Mouse (Mus musculus): Measurements from ENCODE around the gene Pkp4. TPM values are rescaled to one million over a fixed set of nuclear protein-coding genes. Genes with fewer than 3 reads are reported as not detected.

Gene Pkp4
- polyA plus RNA-seq, 1 experiment from 2014 or later = 25.7 TPM

DNA sequence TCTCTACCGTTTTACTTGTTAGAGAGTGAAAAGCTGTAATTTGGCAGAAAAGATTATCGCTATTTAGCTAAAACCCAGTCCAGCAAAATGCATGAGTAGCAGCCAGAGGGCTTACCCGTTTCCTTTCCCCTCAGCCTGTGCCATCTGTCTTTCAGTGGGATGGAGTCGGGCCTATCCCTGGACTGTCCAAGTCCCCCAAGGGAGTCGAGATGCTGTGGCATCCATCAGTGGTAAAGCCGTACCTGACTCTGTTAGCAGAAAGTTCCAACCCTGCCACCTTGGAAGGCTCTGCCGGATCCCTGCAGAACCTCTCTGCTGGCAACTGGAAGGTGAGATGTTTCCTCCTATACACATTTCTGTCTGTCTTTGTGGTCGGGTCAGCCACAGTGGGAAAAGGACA is 178.3 kb downstream of the Pkp4 start:
- no peak overlapping the region for H3K4me3 ChIP-seq (ENCODE audit: low read depth, low read length)
- H3K27me3 ChIP-seq (replicated peaks; ENCODE audit: control insufficient read depth, insufficient read depth, low read length) = no peaks in the 10 kb centered on the region
- no peaks in the 10 kb centered on the region for H3K9me3 ChIP-seq (replicated peaks; ENCODE audit: control insufficient read depth, low read length)
- H3K36me3 ChIP-seq (ENCODE audit: control insufficient read depth, insufficient read depth, low read length) = peaks cover 52% of the 10 kb centered on the region
- ATAC-seq (no peak), DNase-seq (ENCODE audit: low spot score) (no peak)
- WGBS = 90% methylated on average over 8 of the region's 8 CpGs
- H3K4me1 ChIP-seq (ENCODE audit: control insufficient read depth, insufficient read depth, low read length) = no peaks in the 10 kb centered on the region
- no peak overlapping the region for H3K27ac ChIP-seq (ENCODE audit: low read depth, low read length)
- no peak overlapping the region for H3K9ac ChIP-seq (ENCODE audit: low read length)
- no peak overlapping the region for H3K4me2 ChIP-seq (ENCODE audit: low read length)

DNA sequence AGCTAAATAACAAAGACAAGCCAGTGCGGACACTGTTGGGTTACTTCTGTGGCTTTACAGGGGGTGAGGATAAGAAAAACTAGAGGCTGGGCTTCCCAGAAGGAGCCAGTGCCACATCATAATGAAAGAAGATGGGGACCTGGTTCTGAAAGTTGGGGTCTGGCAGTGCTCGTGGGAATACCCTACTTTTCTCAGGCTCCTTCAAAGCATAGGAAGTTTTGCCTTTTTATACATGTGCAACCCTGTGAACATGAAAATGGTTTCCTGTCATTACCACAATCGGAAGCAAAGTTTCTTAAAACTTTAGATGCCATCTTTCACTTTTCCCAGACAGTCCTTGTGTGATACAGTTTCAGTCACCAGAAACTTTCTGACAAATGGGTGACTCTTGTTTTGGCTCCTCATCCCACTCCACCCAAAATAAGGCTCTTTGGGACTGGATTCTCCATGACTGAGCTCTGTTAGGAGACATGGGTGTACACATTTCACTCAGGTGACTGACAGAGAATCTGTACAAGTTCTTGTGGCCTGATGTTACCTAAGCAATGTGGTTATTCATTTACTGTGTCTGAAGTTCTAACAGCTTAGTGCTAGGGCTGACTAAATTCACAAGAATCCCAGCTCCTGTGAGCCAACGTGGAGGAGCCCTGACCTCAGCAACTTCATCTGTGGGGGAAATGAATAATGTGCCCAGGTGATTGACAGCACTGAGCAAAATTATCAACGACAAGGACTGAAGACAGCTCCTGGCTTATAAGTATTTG is 179.3 kb downstream of the Pkp4 start:
- ATAC-seq = no peak
- Histone ChIP-seq H3K36me3 (ENCODE audit: control insufficient read depth, insufficient read depth, low read length) (peaks cover 54% of the 10 kb centered on the region), H3K9ac (ENCODE audit: low read length) (no peak overlapping the region), H3K4me1 (ENCODE audit: control insufficient read depth, insufficient read depth, low read length) (no peaks in the 10 kb centered on the region), H3K27ac (ENCODE audit: low read depth, low read length) (no peak overlapping the region), H3K9me3 (replicated peaks; ENCODE audit: control insufficient read depth, low read length) (no peaks in the 10 kb centered on the region), H3K4me3 (ENCODE audit: low read depth, low read length) (no peak overlapping the region), H3K4me2 (ENCODE audit: low read length) (no peak overlapping the region), H3K27me3 (replicated peaks; ENCODE audit: control insufficient read depth, insufficient read depth, low read length) (no peaks in the 10 kb centered on the region)
- DNase-seq (ENCODE audit: low spot score) = no peak
- WGBS = 85% methylated on average over 5 of the region's 5 CpGs

DNA sequence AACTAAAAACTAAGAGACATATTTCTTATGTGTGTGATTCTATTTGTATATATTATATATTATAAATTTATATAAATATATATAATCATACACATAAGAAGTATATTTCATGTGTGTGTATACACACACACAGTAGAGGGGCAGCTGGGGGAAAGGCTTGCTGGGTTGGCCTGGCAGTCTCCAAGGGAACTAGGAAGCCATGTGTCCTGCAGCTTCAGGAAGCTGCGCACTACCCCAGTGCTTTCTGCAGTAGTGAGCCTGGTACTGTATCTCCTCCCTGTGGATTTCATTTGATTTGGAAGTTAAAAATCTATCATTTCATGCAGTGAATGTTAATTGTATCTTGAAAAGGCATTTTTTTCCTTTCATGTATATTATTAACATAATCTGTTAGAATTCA is 180.2 kb downstream of the Pkp4 start:
- H3K4me3 ChIP-seq (ENCODE audit: low read depth, low read length) = no peak overlapping the region
- DNase-seq (ENCODE audit: low spot score) (no peak), ATAC-seq (no peak)
- no peaks in the 10 kb centered on the region for H3K9me3 ChIP-seq (replicated peaks; ENCODE audit: control insufficient read depth, low read length)
- WGBS = 96% methylated on average over 1 of the region's 1 CpGs
- peaks cover 61% of the 10 kb centered on the region for H3K36me3 ChIP-seq (ENCODE audit: control insufficient read depth, insufficient read depth, low read length)
- H3K4me2 ChIP-seq (ENCODE audit: low read length) = no peak overlapping the region
- H3K9ac ChIP-seq (ENCODE audit: low read length) = no peak overlapping the region
- H3K4me1 ChIP-seq (ENCODE audit: control insufficient read depth, insufficient read depth, low read length) = no peaks in the 10 kb centered on the region
- H3K27me3 ChIP-seq (replicated peaks; ENCODE audit: control insufficient read depth, insufficient read depth, low read length) = no peaks in the 10 kb centered on the region
- no peak overlapping the region for H3K27ac ChIP-seq (ENCODE audit: low read depth, low read length)

DNA sequence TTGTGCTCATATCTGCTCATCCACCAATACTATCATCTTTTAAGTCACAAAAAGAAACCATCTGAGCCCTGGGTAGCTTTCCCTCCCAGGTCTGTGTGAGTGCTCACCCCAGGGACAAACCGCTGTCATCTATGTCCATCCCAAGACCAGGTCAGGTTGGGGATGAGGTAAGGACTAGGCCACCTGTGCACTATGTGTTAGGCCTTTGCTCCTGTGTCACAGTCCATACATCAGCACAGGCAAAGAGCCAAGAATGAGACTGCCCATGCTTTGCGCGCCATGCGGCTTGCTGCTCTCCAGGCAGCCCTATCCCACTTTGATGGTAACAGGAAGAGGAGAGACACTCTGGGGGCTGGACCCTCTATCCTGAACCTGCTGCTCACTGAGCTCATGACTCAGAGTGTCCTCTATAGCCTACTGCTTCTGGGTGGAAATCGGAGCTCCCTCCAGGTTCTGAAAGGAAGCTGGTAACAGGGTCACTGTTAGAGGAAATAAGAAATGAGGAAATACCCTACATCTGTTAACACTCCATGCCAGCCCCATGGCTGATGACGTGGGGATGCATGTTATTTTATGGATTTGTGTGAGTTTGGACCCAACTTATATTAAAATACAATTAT is 182.1 kb downstream of the Pkp4 start:
- 95% methylated on average over 6 of the region's 6 CpGs for WGBS
- Histone ChIP-seq H3K4me1 (ENCODE audit: control insufficient read depth, insufficient read depth, low read length) (no peaks in the 10 kb centered on the region), H3K4me3 (ENCODE audit: low read depth, low read length) (no peak overlapping the region), H3K4me2 (ENCODE audit: low read length) (no peak overlapping the region), H3K27me3 (replicated peaks; ENCODE audit: control insufficient read depth, insufficient read depth, low read length) (no peaks in the 10 kb centered on the region), H3K9ac (ENCODE audit: low read length) (no peak overlapping the region), H3K36me3 (ENCODE audit: control insufficient read depth, insufficient read depth, low read length) (peaks cover 59% of the 10 kb centered on the region), H3K9me3 (replicated peaks; ENCODE audit: control insufficient read depth, low read length) (no peaks in the 10 kb centered on the region), H3K27ac (ENCODE audit: low read depth, low read length) (no peak overlapping the region)
- DNase-seq (ENCODE audit: low spot score) = no peak
- no peak for ATAC-seq

DNA sequence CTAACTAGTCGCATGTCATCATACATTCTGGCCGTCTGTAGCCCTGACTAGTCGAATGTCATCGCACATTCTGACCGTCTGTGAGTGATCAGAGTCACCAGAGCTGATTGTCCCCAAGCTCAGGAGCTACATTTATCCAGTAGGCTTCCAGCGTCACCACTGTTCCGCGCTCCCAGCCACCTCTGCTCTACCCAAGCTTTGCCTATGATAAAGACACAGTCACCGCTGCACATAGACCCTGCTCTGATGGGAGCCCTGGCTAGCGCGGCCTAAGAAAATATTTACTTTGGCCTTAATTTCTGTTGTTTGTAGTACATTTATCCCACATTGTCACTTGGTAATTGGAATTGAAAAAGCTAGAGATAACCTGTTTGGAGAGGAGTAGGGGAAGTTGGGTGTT is 183.2 kb downstream of the Pkp4 start:
- Histone ChIP-seq H3K27ac (ENCODE audit: low read depth, low read length) (no peak overlapping the region), H3K27me3 (replicated peaks; ENCODE audit: control insufficient read depth, insufficient read depth, low read length) (no peaks in the 10 kb centered on the region), H3K4me3 (ENCODE audit: low read depth, low read length) (no peak overlapping the region), H3K4me2 (ENCODE audit: low read length) (no peak overlapping the region), H3K4me1 (ENCODE audit: control insufficient read depth, insufficient read depth, low read length) (no peaks in the 10 kb centered on the region), H3K9me3 (replicated peaks; ENCODE audit: control insufficient read depth, low read length) (no peaks in the 10 kb centered on the region), H3K9ac (ENCODE audit: low read length) (no peak overlapping the region), H3K36me3 (ENCODE audit: control insufficient read depth, insufficient read depth, low read length) (peaks cover 65% of the 10 kb centered on the region)
- ATAC-seq (no peak), DNase-seq (ENCODE audit: low spot score) (no peak)
- WGBS = 93% methylated on average over 11 of the region's 11 CpGs

DNA sequence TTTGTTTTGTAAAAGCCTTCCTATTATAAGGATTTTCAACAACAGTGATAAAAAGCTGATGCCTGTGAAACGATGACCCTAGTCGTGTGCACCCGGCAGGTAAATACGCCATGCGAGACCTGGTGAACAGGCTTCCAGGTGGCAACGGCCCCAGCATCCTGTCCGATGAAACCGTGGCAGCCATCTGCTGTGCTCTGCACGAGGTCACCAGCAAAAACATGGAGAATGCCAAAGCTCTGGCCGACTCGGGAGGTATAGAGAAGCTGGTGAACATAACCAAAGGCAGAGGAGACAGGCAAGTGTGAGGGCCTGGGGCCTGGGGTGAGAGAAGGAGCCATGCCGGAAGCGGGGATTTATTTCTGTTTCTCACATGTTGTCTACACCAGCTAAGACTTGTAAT is 184.0 kb downstream of the Pkp4 start:
- H3K4me1 ChIP-seq (ENCODE audit: control insufficient read depth, insufficient read depth, low read length) = no peaks in the 10 kb centered on the region
- H3K4me3 ChIP-seq (ENCODE audit: low read depth, low read length) = no peak overlapping the region
- WGBS = 97% methylated on average over 13 of the region's 13 CpGs
- no peak overlapping the region for H3K4me2 ChIP-seq (ENCODE audit: low read length)
- H3K36me3 ChIP-seq (ENCODE audit: control insufficient read depth, insufficient read depth, low read length) = peaks cover 63% of the 10 kb centered on the region
- DNase-seq (ENCODE audit: low spot score) = no peak
- no peak for ATAC-seq
- H3K9ac ChIP-seq (ENCODE audit: low read length) = no peak overlapping the region
- H3K27ac ChIP-seq (ENCODE audit: low read depth, low read length) = no peak overlapping the region
- H3K27me3 ChIP-seq (replicated peaks; ENCODE audit: control insufficient read depth, insufficient read depth, low read length) = no peaks in the 10 kb centered on the region
- no peaks in the 10 kb centered on the region for H3K9me3 ChIP-seq (replicated peaks; ENCODE audit: control insufficient read depth, low read length)

DNA sequence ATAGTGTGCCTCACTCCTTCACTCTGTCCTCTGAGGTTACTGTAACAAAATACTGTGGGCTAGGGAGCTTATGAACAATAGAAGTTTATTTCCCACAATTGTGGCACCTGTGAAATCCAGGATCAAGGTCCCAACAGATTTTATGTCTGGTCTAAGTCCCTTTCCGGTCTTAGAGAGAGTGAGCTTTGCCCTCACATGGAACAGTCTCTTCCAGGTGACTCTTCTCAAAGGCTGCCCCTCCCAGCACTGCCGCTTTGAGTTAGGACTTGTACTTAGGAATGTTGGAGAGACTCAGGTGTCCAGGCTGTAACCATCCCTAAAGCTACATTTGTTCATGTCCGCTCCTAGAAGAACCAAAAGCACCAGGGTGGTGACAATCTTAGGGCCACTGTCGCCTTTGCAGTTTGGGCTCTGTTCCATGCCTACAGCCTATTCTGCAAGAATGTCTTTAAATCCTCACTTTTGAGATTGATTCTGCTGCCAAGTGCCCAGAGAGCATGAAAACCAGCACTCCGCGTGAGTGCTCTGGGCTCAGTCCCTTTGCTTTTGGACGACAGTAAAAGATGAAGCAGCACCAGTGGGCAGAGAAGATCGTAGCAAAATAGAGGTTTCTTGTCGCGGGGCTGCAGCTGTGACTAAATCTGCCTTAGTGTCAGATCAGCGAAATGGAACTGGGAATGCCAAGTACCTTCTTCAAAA is 184.6 kb downstream of the Pkp4 start:
- H3K9me3 ChIP-seq (replicated peaks; ENCODE audit: control insufficient read depth, low read length) = no peaks in the 10 kb centered on the region
- no peak overlapping the region for H3K4me3 ChIP-seq (ENCODE audit: low read depth, low read length)
- 92% methylated on average over 11 of the region's 11 CpGs for WGBS
- H3K4me1 ChIP-seq (ENCODE audit: control insufficient read depth, insufficient read depth, low read length) = no peaks in the 10 kb centered on the region
- H3K9ac ChIP-seq (ENCODE audit: low read length) = no peak overlapping the region
- ATAC-seq (no peak), DNase-seq (ENCODE audit: low spot score) (no peak)
- no peak overlapping the region for H3K4me2 ChIP-seq (ENCODE audit: low read length)
- no peak overlapping the region for H3K27ac ChIP-seq (ENCODE audit: low read depth, low read length)
- peaks cover 58% of the 10 kb centered on the region for H3K36me3 ChIP-seq (ENCODE audit: control insufficient read depth, insufficient read depth, low read length)
- no peaks in the 10 kb centered on the region for H3K27me3 ChIP-seq (replicated peaks; ENCODE audit: control insufficient read depth, insufficient read depth, low read length)

DNA sequence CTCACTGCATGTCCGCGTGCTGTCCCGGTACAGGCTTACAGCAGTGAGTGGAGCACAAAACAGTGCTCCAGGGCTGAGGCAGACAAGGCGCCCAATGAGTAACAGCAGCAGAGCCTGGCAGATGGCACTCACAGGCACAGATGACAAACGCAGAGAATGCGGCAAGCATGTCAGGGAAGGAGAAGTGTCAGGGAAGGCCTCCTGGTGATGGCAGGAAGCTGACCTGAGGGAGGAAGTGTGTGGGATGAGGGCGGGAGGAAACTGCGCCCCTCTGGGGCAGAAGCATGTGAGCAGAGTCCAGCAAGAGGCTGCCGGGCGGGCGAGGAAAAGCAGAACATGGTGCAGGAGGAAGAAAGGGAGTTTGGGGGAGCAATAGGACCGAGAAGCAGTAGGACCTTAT is 185.8 kb downstream of the Pkp4 start:
- no peaks in the 10 kb centered on the region for H3K27me3 ChIP-seq (replicated peaks; ENCODE audit: control insufficient read depth, insufficient read depth, low read length)
- no peak overlapping the region for H3K27ac ChIP-seq (ENCODE audit: low read depth, low read length)

DNA sequence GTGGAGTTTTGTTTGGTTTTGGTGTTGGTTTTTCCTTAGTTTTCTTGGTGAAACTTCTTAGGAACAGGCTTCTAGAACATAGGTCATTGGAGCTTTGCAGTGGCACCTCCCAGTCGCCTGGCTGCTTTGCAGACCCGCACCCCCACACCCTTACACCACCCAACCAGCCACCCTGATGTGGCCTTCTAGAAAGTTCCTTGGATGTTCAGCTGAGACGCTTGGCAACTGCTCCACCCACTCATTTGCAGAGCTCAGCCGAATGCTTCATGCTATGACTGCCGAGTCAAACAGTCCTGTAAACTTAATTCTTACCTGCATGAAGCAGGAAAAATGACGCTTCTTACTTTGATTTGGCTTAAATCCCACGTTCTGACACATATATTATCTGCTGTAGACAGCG is 187.9 kb downstream of the Pkp4 start:
- Histone ChIP-seq H3K4me2 (ENCODE audit: low read length) (no peak overlapping the region), H3K9me3 (replicated peaks; ENCODE audit: control insufficient read depth, low read length) (no peaks in the 10 kb centered on the region), H3K4me1 (ENCODE audit: control insufficient read depth, insufficient read depth, low read length) (peaks cover 5% of the 10 kb centered on the region; the same call in 1 of the 2 replicates), H3K27ac (ENCODE audit: low read depth, low read length) (no peak overlapping the region), H3K27me3 (replicated peaks; ENCODE audit: control insufficient read depth, insufficient read depth, low read length) (no peaks in the 10 kb centered on the region), H3K9ac (ENCODE audit: low read length) (no peak overlapping the region), H3K4me3 (ENCODE audit: low read depth, low read length) (no peak overlapping the region), H3K36me3 (ENCODE audit: control insufficient read depth, insufficient read depth, low read length) (peaks cover 39% of the 10 kb centered on the region)
- DNase-seq (ENCODE audit: low spot score) (no peak), ATAC-seq (no peak)
- WGBS = 90% methylated on average over 8 of the region's 8 CpGs

More for the DNA sequence above, 185.8 kb downstream of the Pkp4 start:
- 0 out of 2 replicates have a peak, but pooled peaks have one; percentile 21 for ATAC-seq
- Histone ChIP-seq H3K4me3 (ENCODE audit: low read depth, low read length) (no peak overlapping the region), H3K9ac (ENCODE audit: low read length) (no peak overlapping the region), H3K4me1 (ENCODE audit: control insufficient read depth, insufficient read depth, low read length) (no peaks in the 10 kb centered on the region), H3K9me3 (replicated peaks; ENCODE audit: control insufficient read depth, low read length) (no peaks in the 10 kb centered on the region), H3K36me3 (ENCODE audit: control insufficient read depth, insufficient read depth, low read length) (peaks cover 54% of the 10 kb centered on the region), H3K4me2 (ENCODE audit: low read length) (no peak overlapping the region)
- 84% methylated on average over 12 of the region's 12 CpGs for WGBS
- peak; percentile 13 for DNase-seq (ENCODE audit: low spot score)

Measured in forebrain, embryonic 14.5 days (tissue).